Mouse (Mus musculus): ENCODE data around the gene Ganab. TPM values are rescaled to one million over a fixed set of nuclear protein-coding genes. Genes with fewer than 3 reads are reported as not detected.

Gene Ganab
- 56.3 and 65.5 TPM in 2 replicates for total RNA-seq (2014; rRNA removed; ENCODE audit: low replicate concordance)
- polyA plus RNA-seq (2015; fragmentation: Nextera tagmentation; extraction: Ambion mirVana) = 25.6 and 26.4 TPM in 2 replicates

- ATAC-seq (ENCODE audit: insufficient read depth, low read depth) (peak; percentile 99), DNase-seq (ENCODE audit: low spot score) (peak; percentile 97)
- H3K4me2 ChIP-seq (ENCODE audit: low read depth, low read length) = peak within 1 kb of the TSS; percentile 82
- H3K9me3 ChIP-seq (replicated peaks; ENCODE audit: control insufficient read depth, low read length) = no peaks in the 10 kb centered on the region
- TF ChIP-seq EP300 (IDR thresholded peaks at IDR 0.05; ENCODE audit: low read depth) = no peak
- TF ChIP-seq CTCF (IDR thresholded peaks at IDR 0.05; ENCODE audit: low read depth) = 0 out of 2 replicates have a peak, but pooled peaks have one; percentile 10
- WGBS = under 1% methylated on average over 53 of the region's 53 CpGs
- H3K9ac ChIP-seq (replicated peaks; ENCODE audit: low read depth, low read length) = peak within 1 kb of the TSS; percentile 93
- peak within 1 kb of the TSS; percentile 91 for H3K27ac ChIP-seq (ENCODE audit: low read depth)
- peak within 1 kb of the TSS; percentile 89 for H3K4me3 ChIP-seq (ENCODE audit: low read depth, low read length)
- peaks cover 21% of the 10 kb centered on the region for H3K36me3 ChIP-seq (replicated peaks; ENCODE audit: control insufficient read depth, insufficient read depth, low read length)
- peaks cover 16% of the 10 kb centered on the region for H3K4me1 ChIP-seq (ENCODE audit: control insufficient read depth, insufficient read depth)
- no peaks in the 10 kb centered on the region for H3K27me3 ChIP-seq (ENCODE audit: control insufficient read depth, insufficient read depth, low read length)
Measured at GRCm38 (mm10) chr19:8897865-8898495, at the start of gene Ganab. Gene Ganab, plus strand, starts transcription at chr19:8898071.

- TF ChIP-seq CTCF (IDR thresholded peaks at IDR 0.05; ENCODE audit: low read depth) = no peak
- no peak for TF ChIP-seq EP300 (IDR thresholded peaks at IDR 0.05; ENCODE audit: low read depth)
- DNase-seq (ENCODE audit: low spot score) (no peak), ATAC-seq (ENCODE audit: insufficient read depth, low read depth) (no peak)
- Histone ChIP-seq H3K4me1 (ENCODE audit: control insufficient read depth, insufficient read depth) (no peaks in the 10 kb centered on the region), H3K4me2 (ENCODE audit: low read depth, low read length) (no peak overlapping the region), H3K4me3 (ENCODE audit: low read depth, low read length) (no peak overlapping the region), H3K27ac (ENCODE audit: low read depth) (no peak overlapping the region), H3K36me3 (replicated peaks; ENCODE audit: control insufficient read depth, insufficient read depth, low read length) (peaks cover 31% of the 10 kb centered on the region), H3K9ac (replicated peaks; ENCODE audit: low read depth, low read length) (no peak overlapping the region), H3K9me3 (replicated peaks; ENCODE audit: control insufficient read depth, low read length) (no peaks in the 10 kb centered on the region), H3K27me3 (ENCODE audit: control insufficient read depth, insufficient read depth, low read length) (no peaks in the 10 kb centered on the region)
- 79% methylated on average over 5 of the region's 5 CpGs for WGBS
Measured at GRCm38 (mm10) chr19:8848356-8848755, 49.5 kb upstream of the Ganab start.

- no peaks in the 10 kb centered on the region for H3K27me3 ChIP-seq (ENCODE audit: control insufficient read depth, insufficient read depth, low read length)
Measured at GRCm38 (mm10) chr19:8850402-8850901, 47.4 kb upstream of the Ganab start, which contains the start of gene Lrrn4cl. Gene Lrrn4cl, plus strand, starts transcription at chr19:8850768.

GRCm38 (mm10) chr19:8851639-8852038 is 46.2 kb upstream of the Ganab start:
- 60% methylated on average over 7 of the region's 7 CpGs for WGBS
- ATAC-seq (ENCODE audit: insufficient read depth, low read depth) = no peak
- Histone ChIP-seq H3K4me1 (ENCODE audit: control insufficient read depth, insufficient read depth) (no peaks in the 10 kb centered on the region), H3K4me3 (ENCODE audit: low read depth, low read length) (no peak overlapping the region), H3K9me3 (replicated peaks; ENCODE audit: control insufficient read depth, low read length) (no peaks in the 10 kb centered on the region), H3K27ac (ENCODE audit: low read depth) (no peak overlapping the region), H3K4me2 (ENCODE audit: low read depth, low read length) (no peak overlapping the region), H3K36me3 (replicated peaks; ENCODE audit: control insufficient read depth, insufficient read depth, low read length) (peaks cover 21% of the 10 kb centered on the region), H3K27me3 (ENCODE audit: control insufficient read depth, insufficient read depth, low read length) (no peaks in the 10 kb centered on the region), H3K9ac (replicated peaks; ENCODE audit: low read depth, low read length) (no peak overlapping the region)
- no peak for TF ChIP-seq EP300 (IDR thresholded peaks at IDR 0.05; ENCODE audit: low read depth)
- TF ChIP-seq CTCF (IDR thresholded peaks at IDR 0.05; ENCODE audit: low read depth) = no peak
- DNase-seq (ENCODE audit: low spot score) = no peak

More at GRCm38 (mm10) chr19:8850402-8850901, 47.4 kb upstream of the Ganab start, which contains the start of gene Lrrn4cl:
- no peak within 1 kb of the TSS for H3K4me3 ChIP-seq (ENCODE audit: low read depth, low read length)
- ATAC-seq (ENCODE audit: insufficient read depth, low read depth) = peak; percentile 76
- WGBS = 14% methylated on average over 7 of the region's 7 CpGs
- no peaks in the 10 kb centered on the region for H3K4me1 ChIP-seq (ENCODE audit: control insufficient read depth, insufficient read depth)
- peak within 1 kb of the TSS; percentile 34 for H3K27ac ChIP-seq (ENCODE audit: low read depth)
- peak; percentile 67 for DNase-seq (ENCODE audit: low spot score)
- H3K9me3 ChIP-seq (replicated peaks; ENCODE audit: control insufficient read depth, low read length) = no peaks in the 10 kb centered on the region
- no peak within 1 kb of the TSS for H3K9ac ChIP-seq (replicated peaks; ENCODE audit: low read depth, low read length)
- peak within 1 kb of the TSS; percentile 4; the same call in 1 of the 2 replicates for H3K4me2 ChIP-seq (ENCODE audit: low read depth, low read length)
- TF ChIP-seq EP300 (IDR thresholded peaks at IDR 0.05; ENCODE audit: low read depth) = no peak
- TF ChIP-seq CTCF (IDR thresholded peaks at IDR 0.05; ENCODE audit: low read depth) = no peak
- peaks cover 31% of the 10 kb centered on the region for H3K36me3 ChIP-seq (replicated peaks; ENCODE audit: control insufficient read depth, insufficient read depth, low read length)

GRCm38 (mm10) chr19:8852236-8852928 is 45.5 kb upstream of the Ganab start:
- no peaks in the 10 kb centered on the region for H3K4me1 ChIP-seq (ENCODE audit: control insufficient read depth, insufficient read depth)
- H3K9ac ChIP-seq (replicated peaks; ENCODE audit: low read depth, low read length) = no peak overlapping the region
- ATAC-seq (ENCODE audit: insufficient read depth, low read depth) = no peak
- 54% methylated on average over 10 of the region's 10 CpGs for WGBS
- no peak overlapping the region for H3K27ac ChIP-seq (ENCODE audit: low read depth)
- H3K36me3 ChIP-seq (replicated peaks; ENCODE audit: control insufficient read depth, insufficient read depth, low read length) = peaks cover 13% of the 10 kb centered on the region
- H3K27me3 ChIP-seq (ENCODE audit: control insufficient read depth, insufficient read depth, low read length) = no peaks in the 10 kb centered on the region
- no peak overlapping the region for H3K4me3 ChIP-seq (ENCODE audit: low read depth, low read length)
- TF ChIP-seq EP300 (IDR thresholded peaks at IDR 0.05; ENCODE audit: low read depth) (no peak), CTCF (IDR thresholded peaks at IDR 0.05; ENCODE audit: low read depth) (no peak)
- DNase-seq (ENCODE audit: low spot score) = no peak
- H3K4me2 ChIP-seq (ENCODE audit: low read depth, low read length) = no peak overlapping the region
- no peaks in the 10 kb centered on the region for H3K9me3 ChIP-seq (replicated peaks; ENCODE audit: control insufficient read depth, low read length)
